Comparison of ENCODE assay signal across 7 mouse cellular contexts in the genomic region with DNA sequence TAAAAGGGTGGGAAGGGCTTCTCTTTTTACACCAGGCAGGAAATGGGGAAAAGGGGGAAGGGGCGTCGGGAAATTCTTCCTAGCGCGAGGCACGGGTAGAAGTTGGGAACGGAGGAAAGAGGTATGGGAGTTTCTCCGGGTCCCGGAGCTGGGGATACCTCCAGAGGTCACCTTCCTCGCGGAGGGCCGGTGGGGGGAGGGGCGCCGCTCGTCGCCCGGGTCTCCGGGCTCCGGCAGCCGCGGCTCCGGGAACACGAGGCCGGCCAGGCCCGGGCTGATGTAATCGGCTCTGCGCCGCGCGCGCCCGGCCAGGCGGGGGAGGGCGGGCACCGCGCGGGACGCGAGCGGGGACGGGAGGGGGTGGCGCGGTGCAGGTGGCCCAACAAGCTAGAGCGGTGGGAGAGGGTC. TPM values are rescaled to one million over a fixed set of nuclear protein-coding genes. Genes with fewer than 3 reads are reported as not detected.
A peak's percentile ranks its signal among the peaks of the same experiment; 100 is the strongest.
DNase-seq lines count a peak whose midpoint lies in the region.

No protein-coding gene starts in this region.

- DNase-seq in urinary bladder, adult 2 months (ENCODE audit: low spot score): peak; percentile 62
- DNase-seq in urinary bladder, postnatal 10 days (ENCODE audit: low spot score): no peak
- peak; percentile 68 to 77 for DNase-seq in cerebellum, postnatal 36 days
- peak; percentile 52 to 55 for DNase-seq in heart, adult 9 months (ENCODE audit: low spot score in 2 of 2)
- peak; percentile 65 to 79 for DNase-seq in kidney, postnatal 36 days
- peak; percentile 58 for DNase-seq in lung, postnatal 14 days
- DNase-seq in right cerebral cortex, postnatal 14 days: peak; percentile 56

RNA-seq across cellular contexts. Expression of a gene that starts 1.8 kb away (rescaled TPM):
- 98.3 and 138 TPM in 2 replicates for polyA plus RNA-seq in urinary bladder, adult 2 months (2012; rRNA removed)
